Mouse (Mus musculus) E14TG2a.4 (cell line): ENCODE measurements around the gene Ace.

Experiments
- H3K27me3 ChIP-seq: 2 replicates; pipeline ENCODE4 v1.6.1; 2014; ENCODE audit warnings: low read length, control low read depth; ENCODE audit not compliant: insufficient read depth
- H3K36me3 ChIP-seq: 2 replicates; pipeline ENCODE4 v1.6.1; 2014; ENCODE audit warnings: low read length, control low read depth; ENCODE audit not compliant: insufficient read depth
- H3K4me1 ChIP-seq: replicated peaks from 2 replicates; pipeline ENCODE4 v1.6.1; 2014; ENCODE audit warnings: low read depth, low read length, control low read depth
- H3K4me3 ChIP-seq: replicated peaks from 2 replicates; pipeline ENCODE4 v1.5.1; 2014; ENCODE audit warnings: mild to moderate bottlenecking, low read length
- H3K9me3 ChIP-seq: 2 replicates; pipeline ENCODE4 v1.6.1; 2014; ENCODE audit warnings: low read length, control low read depth
- CTCF ChIP-seq: conservative IDR thresholded peaks from 2 replicates; pipeline ENCODE4 v1.5.1; 2014; ENCODE audit warnings: low read length
- NANOG ChIP-seq: IDR thresholded peaks from 2 replicates; pipeline ENCODE4 v1.6.1; 2014; ENCODE audit warnings: borderline replicate concordance, low read length, mixed read lengths
- POU5F1 ChIP-seq: IDR thresholded peaks from 2 replicates; pipeline ENCODE4 v1.6.1; 2014; ENCODE audit warnings: low read length, borderline replicate concordance

Gene Ace

GRCm38 (mm10) chr11:105943133-105944102, 24.3 kb upstream of the Ace start:
- peaks cover 66% of the 10 kb centered on the region for H3K4me1 ChIP-seq
- no peaks in the 10 kb centered on the region for H3K36me3 ChIP-seq
- peaks cover 21% of the 10 kb centered on the region for H3K27me3 ChIP-seq
- TF ChIP-seq POU5F1 (no peak), NANOG (peak; percentile 12; the same call in 1 of the 2 replicates)
- no peaks in the 10 kb centered on the region for H3K9me3 ChIP-seq
- peak overlapping the region; percentile 85 for H3K4me3 ChIP-seq

GRCm38 (mm10) chr11:105944126-105944621, 23.6 kb upstream of the Ace start:
- Histone ChIP-seq H3K36me3 (no peaks in the 10 kb centered on the region), H3K27me3 (peaks cover 21% of the 10 kb centered on the region), H3K4me3 (peak overlapping the region; percentile 85), H3K9me3 (no peaks in the 10 kb centered on the region), H3K4me1 (peaks cover 60% of the 10 kb centered on the region)
- TF ChIP-seq POU5F1 = 0 out of 2 replicates have a peak, but pooled peaks have one; percentile 10
- TF ChIP-seq NANOG = no peak
- TF ChIP-seq CTCF = 0 out of 2 replicates have a peak, but pooled peaks have one; percentile 4

- Histone ChIP-seq H3K4me3 (peak overlapping the region; percentile 85), H3K9me3 (no peaks in the 10 kb centered on the region), H3K27me3 (peaks cover 15% of the 10 kb centered on the region)
Observed at GRCm38 (mm10) chr11:105944770-105945672, 22.7 kb upstream of the Ace start.

GRCm38 (mm10) chr11:105946694-105947154, 21.0 kb upstream of the Ace start:
- H3K27me3 ChIP-seq = peaks cover 10% of the 10 kb centered on the region
- peaks cover 73% of the 10 kb centered on the region for H3K4me1 ChIP-seq
- H3K36me3 ChIP-seq = no peaks in the 10 kb centered on the region
- TF ChIP-seq POU5F1 (no peak), NANOG (no peak)
- H3K4me3 ChIP-seq = no peak overlapping the region
- no peaks in the 10 kb centered on the region for H3K9me3 ChIP-seq

More at GRCm38 (mm10) chr11:105944770-105945672, 22.7 kb upstream of the Ace start:
- Histone ChIP-seq H3K36me3 (no peaks in the 10 kb centered on the region), H3K4me1 (peaks cover 60% of the 10 kb centered on the region)
- TF ChIP-seq CTCF (no peak), POU5F1 (no peak), NANOG (no peak)

- H3K27me3 ChIP-seq = peaks cover 7% of the 10 kb centered on the region
- TF ChIP-seq POU5F1 = no peak
- TF ChIP-seq CTCF = no peak
- no peak for TF ChIP-seq NANOG
- no peaks in the 10 kb centered on the region for H3K36me3 ChIP-seq
- no peaks in the 10 kb centered on the region for H3K9me3 ChIP-seq
- H3K4me1 ChIP-seq = peaks cover 79% of the 10 kb centered on the region
- no peak overlapping the region for H3K4me3 ChIP-seq
Observed at GRCm38 (mm10) chr11:105948255-105948654, 19.5 kb upstream of the Ace start.

GRCm38 (mm10) chr11:105950519-105950918, 17.2 kb upstream of the Ace start:
- TF ChIP-seq POU5F1 (no peak), CTCF (no peak), NANOG (no peak)

GRCm38 (mm10) chr11:105951601-105952044, 16.1 kb upstream of the Ace start:
- Histone ChIP-seq H3K4me1 (peaks cover 80% of the 10 kb centered on the region), H3K4me3 (no peak overlapping the region), H3K9me3 (no peaks in the 10 kb centered on the region), H3K27me3 (no peaks in the 10 kb centered on the region), H3K36me3 (no peaks in the 10 kb centered on the region)
- TF ChIP-seq NANOG (no peak), POU5F1 (no peak), CTCF (no peak)

More at GRCm38 (mm10) chr11:105950519-105950918, 17.2 kb upstream of the Ace start:
- no peaks in the 10 kb centered on the region for H3K36me3 ChIP-seq
- H3K4me3 ChIP-seq = no peak overlapping the region
- no peaks in the 10 kb centered on the region for H3K27me3 ChIP-seq
- no peaks in the 10 kb centered on the region for H3K9me3 ChIP-seq
- peaks cover 84% of the 10 kb centered on the region for H3K4me1 ChIP-seq

GRCm38 (mm10) chr11:105952111-105952510, 15.6 kb upstream of the Ace start:
- no peaks in the 10 kb centered on the region for H3K27me3 ChIP-seq
- H3K36me3 ChIP-seq = no peaks in the 10 kb centered on the region
- no peak for TF ChIP-seq POU5F1
- no peak for TF ChIP-seq CTCF
- no peak for TF ChIP-seq NANOG
- H3K9me3 ChIP-seq = no peaks in the 10 kb centered on the region
- peaks cover 77% of the 10 kb centered on the region for H3K4me1 ChIP-seq
- H3K4me3 ChIP-seq = no peak overlapping the region
